Mouse (Mus musculus): Measurements from ENCODE around the gene Flywch2.
A peak's percentile ranks its signal among the peaks of the same experiment; 100 is the strongest.

Gene Flywch2

DNA sequence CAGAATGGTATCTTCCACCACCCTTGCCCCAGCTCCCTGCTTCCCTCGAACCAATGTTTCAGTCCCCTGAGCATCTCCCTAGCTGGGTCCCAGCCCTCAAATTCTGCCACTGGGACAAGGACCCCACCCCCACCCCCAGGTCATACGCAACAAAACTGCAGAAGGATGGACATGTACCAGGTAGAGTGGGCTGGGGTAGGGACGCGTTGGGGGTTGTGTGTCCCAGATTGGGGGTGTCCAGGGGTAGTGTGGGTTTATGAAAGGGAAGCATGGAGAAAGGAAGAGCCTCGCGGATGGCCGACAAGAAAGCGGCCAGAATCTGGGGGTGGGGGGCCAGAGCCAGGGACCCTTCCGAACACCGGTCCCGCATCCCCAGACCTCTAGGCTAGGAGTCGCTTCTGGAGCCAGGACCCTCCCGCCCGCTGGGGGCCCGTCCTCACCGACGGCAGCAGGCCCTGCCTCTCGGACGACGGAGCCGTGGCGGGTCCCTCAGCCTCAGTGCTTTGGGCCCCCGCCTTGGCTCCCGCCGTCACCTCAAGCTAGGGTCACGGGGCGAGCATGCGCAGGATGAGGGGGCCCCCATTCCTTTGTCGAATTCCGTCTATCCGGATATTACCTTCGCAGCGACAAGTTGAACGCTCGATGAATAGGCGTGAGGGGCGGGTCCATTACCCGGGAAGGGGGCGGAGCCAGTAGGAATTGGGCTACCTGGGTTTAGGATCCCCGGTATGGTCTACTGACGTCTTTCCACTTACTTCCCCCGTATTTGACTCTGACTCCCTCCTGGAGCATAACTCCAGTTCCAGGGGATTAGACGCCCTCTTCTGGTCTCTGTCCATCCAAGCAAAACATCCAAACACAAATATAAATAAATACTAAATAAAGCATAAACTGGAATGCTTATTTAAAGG is at the start of gene Flywch2:
Gene Flywch2, minus strand, starts transcription at position 521 of the 911 bp plus-strand sequence.
- peak; percentile 30 for DNase-seq (ENCODE audit: low spot score)

GRCm38 (mm10) chr17:23831201-23831600 is 45.3 kb upstream of the Flywch2 start:
- DNase-seq (ENCODE audit: low spot score) = no peak

DNA sequence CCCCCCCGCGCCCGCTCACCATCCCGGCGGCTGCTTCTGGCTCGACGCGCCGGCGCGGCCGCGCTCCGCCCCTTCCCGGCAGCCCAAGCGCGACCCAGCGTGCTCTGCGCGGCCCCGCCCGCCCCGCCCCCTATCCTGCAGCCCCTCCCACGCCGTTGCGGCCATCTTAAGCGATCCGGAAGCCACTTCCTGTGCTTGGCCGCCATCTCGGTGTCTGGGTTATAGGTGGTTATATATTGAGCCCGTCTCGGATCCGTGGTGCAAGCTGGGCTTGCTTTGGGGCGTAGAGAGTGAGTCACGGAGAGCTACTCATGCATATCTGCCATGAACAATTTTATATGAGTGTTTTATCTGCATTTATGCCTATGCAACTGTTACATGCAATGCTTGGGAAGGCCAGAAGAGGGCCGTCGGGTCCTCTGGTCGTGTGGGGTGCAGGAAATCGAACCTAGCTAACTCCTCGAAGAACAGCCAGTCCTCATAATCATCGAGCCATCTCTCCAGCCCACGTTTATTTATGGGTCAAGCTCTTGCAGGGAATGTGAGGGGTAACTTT is 43.3 kb upstream of the Flywch2 start, which contains the start of gene Elob:
Gene Elob, minus strand, starts transcription at position 73 of the 556 bp plus-strand sequence.
- peak; percentile 70 for DNase-seq (ENCODE audit: low spot score)

GRCm38 (mm10) chr17:23828271-23829001 is 42.6 kb upstream of the Flywch2 start:
- peak; percentile 38 for DNase-seq (ENCODE audit: low spot score)

GRCm38 (mm10) chr17:23825591-23825990 is 39.7 kb upstream of the Flywch2 start:
- no peak for DNase-seq (ENCODE audit: low spot score)

DNA sequence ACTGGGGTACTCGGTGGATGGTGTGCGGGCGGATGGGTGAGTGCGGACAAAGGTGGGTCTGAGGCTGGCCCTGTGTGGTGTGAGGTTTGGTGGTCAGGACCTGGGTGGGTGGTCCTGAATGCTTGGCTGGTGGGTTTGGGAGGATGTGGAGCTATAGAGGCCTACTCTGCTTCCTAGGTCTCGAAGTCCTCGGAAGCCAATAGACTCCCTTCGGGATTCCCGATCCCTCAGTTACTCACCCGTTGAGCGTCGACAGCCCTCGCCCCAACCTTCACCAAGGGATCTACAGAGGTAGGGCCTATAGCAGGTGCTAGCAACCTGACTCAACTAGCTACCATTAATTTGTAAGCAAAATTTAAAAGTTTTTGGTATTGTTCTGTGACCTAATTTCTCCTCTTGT is 37.7 kb upstream of the Flywch2 start:
- DNase-seq (ENCODE audit: low spot score) = no peak

DNA sequence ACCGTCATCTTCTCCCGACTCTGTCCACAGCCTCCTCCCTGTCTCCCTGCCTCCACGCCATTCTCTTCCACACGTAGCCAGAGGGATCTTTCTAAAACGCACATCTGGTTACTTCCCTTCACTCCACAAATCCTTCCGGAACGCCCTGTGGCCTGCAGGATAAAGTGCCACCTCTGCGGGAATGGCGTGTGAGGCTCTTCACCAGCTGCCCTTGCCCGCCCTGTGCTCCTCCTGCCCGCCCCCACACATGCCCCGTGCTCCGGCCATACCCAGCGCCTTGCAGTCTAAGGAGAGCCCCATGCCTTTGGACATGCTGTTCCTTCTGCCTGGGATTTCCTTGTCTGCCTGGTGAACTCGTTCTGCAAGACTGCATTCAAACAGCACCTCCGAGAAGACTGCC is 37.1 kb upstream of the Flywch2 start:
- no peak for DNase-seq (ENCODE audit: low spot score)

DNA sequence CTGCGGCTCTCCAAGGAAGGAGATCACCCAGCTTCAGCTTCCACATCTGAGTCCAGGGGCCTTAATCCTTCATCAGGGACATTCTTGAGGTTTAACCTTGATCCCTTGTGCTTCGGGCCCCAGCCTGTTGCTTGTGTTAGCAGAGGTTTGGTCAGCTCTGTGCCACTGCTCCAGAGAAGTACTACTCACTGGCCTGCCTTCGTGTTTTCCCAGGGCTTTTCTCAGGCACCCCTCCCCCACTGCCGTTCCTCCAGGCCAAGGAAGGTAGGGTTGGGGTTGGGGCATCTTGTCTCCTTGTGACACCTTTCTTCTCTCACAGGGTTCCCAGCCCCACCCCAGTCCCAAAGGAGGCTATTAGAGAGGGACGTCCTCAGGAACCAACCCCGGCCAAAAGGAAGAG is 36.2 kb upstream of the Flywch2 start:
- DNase-seq (ENCODE audit: low spot score) = no peak

DNA sequence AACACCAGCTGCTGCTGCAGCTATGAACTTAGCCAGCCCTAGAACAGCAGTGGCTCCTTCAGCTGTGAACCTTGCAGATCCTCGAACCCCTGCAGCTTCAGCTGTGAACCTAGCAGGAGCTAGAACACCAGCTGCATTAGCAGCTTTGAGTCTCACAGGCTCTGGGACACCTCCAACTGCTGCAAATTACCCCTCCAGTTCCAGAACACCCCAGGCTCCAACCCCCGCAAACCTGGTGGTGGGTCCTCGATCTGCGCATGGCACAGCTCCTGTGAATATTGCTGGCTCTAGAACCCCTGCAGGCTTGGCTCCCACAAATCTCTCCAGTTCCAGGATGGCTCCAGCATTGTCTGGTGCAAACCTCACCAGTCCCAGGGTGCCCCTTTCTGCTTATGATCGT is 34.9 kb upstream of the Flywch2 start:
- no peak for DNase-seq (ENCODE audit: low spot score)

GRCm38 (mm10) chr17:23819235-23819634 is 33.4 kb upstream of the Flywch2 start:
- DNase-seq (ENCODE audit: low spot score) = no peak

GRCm38 (mm10) chr17:23818579-23818978 is 32.7 kb upstream of the Flywch2 start:
- DNase-seq (ENCODE audit: low spot score) = no peak

GRCm38 (mm10) chr17:23815641-23816040 is 29.8 kb upstream of the Flywch2 start:
- DNase-seq (ENCODE audit: low spot score) = no peak

GRCm38 (mm10) chr17:23807918-23808317 is 22.0 kb upstream of the Flywch2 start:
- DNase-seq (ENCODE audit: low spot score) = no peak

GRCm38 (mm10) chr17:23806867-23807266 is 21.0 kb upstream of the Flywch2 start:
- no peak for DNase-seq (ENCODE audit: low spot score)

- DNase-seq (ENCODE audit: low spot score) = no peak
Measured at GRCm38 (mm10) chr17:23804426-23805085, 18.7 kb upstream of the Flywch2 start.

DNA sequence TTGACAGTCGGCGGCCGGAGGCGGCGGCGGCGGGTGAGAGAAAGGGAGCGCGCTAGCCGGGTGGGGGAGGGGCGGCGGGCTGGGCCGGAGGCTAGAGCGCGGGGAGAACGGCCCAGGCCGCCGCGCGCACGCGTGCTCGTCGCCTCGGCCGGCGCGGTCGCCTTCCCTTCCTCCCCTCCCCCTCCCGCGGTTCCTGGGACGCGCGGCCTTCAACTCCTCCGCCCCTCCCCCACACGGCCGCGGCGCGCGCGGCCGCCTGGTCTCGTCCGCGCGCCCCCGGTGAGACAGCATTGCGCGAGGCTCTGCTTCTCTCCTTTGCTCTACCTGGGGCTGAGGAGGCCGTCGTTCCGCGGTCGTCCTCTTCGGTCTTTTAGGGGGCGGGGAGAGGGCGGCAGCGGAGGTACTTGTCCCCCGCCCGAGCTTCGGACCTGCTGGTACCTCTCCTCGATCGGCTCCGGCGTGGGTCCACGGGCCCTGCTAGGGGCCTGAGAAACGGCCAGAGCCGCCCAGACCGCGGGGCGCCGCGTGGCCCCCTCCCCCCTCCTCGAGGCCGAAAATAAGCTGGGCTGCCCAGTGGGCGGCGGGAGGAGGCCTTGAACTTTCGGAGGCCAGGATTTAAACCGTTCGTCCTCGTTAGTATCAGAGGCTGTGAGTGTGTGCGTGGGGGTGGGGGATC is 17.6 kb upstream of the Flywch2 start:
- DNase-seq (ENCODE audit: low spot score) = no peak

DNA sequence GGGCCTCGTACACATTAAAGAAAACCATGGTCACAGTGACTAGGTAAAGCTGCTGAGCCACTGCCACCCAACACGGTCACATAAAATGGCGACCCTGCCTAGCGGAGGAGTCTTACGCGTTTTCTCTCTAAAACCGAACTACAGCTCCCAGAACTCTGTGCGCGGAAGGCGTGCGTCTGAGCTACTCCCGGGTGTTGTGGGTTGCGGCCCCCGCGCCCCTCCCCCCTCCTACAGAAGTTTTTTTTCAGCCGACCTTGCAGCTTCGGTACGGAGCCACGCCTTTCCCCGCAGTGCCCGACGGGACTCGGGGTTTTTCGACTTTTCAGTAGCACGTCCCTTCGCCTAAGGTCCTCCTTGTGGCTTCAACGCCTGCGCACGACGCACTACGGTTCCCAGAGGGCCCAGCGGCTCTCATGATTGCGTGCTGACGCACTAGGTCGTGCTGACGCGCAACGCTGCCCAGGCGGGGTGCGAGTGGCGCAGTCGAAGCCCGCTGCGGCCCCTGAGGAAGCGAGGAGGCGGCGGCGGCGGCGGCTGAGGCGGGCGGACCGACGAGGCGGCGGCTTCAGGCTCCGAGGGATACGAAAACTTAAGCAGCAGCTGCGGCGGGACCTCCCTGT is 17.0 kb upstream of the Flywch2 start:
- peak; percentile 85 for DNase-seq (ENCODE audit: low spot score)

DNA sequence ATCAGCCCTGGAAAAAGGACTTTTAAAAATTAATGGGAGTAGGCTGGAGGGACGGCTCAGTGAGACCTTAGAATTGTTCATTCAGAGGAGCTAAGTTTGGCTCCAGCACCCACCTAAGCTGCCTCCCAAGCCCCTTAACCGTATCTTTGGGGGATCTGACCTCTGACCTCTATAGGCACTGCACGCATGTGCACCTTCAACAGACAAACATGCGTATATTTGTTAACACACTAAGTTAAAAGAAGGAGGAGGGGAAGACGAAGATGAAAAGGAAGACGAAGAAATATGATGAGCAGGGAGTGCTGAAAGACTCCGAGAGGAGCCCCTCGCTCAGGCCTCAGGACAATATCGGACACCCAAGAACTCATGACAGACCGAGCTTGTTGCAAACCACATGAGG is 15.7 kb upstream of the Flywch2 start:
- no peak for DNase-seq (ENCODE audit: low spot score)

DNA sequence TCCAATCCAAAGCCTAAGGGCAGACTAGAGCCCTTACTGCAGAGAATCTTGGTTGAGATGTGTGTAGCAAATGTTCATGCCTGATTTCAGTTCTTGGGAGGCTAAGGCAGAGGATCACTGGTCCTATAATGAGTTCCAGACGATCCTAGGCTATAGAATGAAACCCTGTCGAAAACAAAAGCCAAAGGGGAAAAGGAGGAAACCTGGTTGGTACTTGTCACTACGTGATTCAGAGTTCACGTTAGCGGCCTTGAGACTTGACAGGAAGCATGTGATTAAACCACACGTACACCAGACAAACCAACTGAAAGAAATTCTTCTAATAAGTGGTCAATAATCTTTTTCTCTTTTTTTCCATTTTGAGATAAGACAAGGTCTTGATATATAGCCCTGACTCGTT is 11.4 kb upstream of the Flywch2 start:
- no peak for DNase-seq (ENCODE audit: low spot score)

DNA sequence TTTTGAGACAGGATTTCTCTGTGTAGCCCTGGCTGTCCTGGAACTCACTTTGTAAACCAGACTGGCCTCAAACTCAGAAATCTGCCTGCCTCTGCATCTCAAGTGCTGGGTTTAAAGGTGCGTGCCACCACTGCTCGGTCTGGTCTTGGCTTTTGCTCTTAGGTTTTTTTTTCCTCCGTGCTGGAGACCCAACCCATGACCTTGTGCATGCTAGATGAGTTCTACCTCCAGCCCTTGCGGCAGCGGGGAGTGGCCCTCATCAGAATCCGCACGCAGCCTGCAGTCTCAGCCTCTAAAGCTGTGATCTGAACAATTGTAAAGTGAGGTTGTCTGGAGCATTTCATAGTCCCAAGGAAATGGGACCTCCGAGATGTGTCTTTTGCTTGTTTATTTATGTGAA is 9.4 kb upstream of the Flywch2 start:
- DNase-seq (ENCODE audit: low spot score) = no peak

- no peak for DNase-seq (ENCODE audit: low spot score)
Measured at GRCm38 (mm10) chr17:23791079-23791357, 5.1 kb upstream of the Flywch2 start.
